Mouse (Mus musculus) adrenal gland, postnatal 4 days (tissue): Measurements from ENCODE around the gene Racgap1. TPM values are rescaled to one million over a fixed set of nuclear protein-coding genes. Genes with fewer than 3 reads are reported as not detected.

Experiments
- DNase-seq, 2 experiments: peaks; one replicate each; pipeline ENCODE4 v3.0.0; 2021 to 2022; ENCODE audit warnings: low spot score in 2 of 2, mixed read lengths in 2 of 2
- total RNA-seq, 2 experiments: library from RNA; stranded (reverse); gene quantifications; 2 replicates each; pipeline ENCODE4 v1.2.3; 2021

The Racgap1 gene
- total RNA-seq, 2 experiments from 2014 or later, result 49.9 to 55.4 TPM

DNA sequence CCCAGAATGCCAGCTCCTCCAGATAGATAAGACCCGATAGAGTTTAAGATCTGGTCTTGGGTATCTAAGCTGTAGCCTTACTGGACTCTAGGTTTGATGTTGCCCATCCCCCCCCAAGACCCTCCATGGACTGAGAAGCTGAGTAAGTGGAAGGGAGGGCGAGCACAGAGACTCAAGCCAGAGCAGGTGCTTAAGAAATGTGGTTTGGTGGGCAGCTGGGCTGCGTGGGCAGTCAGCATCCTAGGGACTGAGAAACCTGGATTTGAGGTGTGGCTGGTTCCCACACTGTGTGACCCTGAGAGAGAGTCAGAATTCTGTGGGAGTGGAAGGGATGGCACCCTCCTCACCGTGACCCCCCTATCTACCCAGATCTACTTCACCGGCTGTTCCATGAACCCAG, 58.6 kb downstream of the Racgap1 start:
- no peak for DNase-seq

- no peak for DNase-seq
Observed at GRCm38 (mm10) chr15:99592177-99592576, 59.3 kb downstream of the Racgap1 start.

GRCm38 (mm10) chr15:99590429-99591084, 60.9 kb downstream of the Racgap1 start, which contains the start of gene Aqp5:
Aqp5 (plus strand) TSS chr15:99590782.
- no peak for DNase-seq

DNA sequence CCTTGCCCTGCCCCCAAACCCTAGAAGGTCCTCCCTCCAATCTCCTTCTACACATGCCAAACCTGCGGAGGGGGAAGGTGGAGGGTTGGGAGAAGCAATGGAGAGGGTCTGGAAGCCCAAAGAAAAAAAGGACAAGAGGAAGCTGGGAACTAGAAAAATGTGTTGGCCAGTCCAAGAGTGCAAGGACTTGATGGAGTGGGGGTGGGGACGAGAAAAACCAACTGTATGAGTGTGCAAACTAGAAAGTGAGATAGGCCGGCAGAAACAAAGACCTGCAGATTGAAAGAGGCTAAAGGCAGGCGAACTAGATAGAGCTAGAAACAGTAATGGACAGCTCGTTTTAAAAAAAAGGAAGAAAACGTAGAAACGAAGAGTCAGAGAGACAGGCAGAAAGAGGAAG, 61.8 kb downstream of the Racgap1 start:
- DNase-seq, result no peak

GRCm38 (mm10) chr15:99589237-99589636, 62.2 kb downstream of the Racgap1 start:
- DNase-seq, result no peak

DNA sequence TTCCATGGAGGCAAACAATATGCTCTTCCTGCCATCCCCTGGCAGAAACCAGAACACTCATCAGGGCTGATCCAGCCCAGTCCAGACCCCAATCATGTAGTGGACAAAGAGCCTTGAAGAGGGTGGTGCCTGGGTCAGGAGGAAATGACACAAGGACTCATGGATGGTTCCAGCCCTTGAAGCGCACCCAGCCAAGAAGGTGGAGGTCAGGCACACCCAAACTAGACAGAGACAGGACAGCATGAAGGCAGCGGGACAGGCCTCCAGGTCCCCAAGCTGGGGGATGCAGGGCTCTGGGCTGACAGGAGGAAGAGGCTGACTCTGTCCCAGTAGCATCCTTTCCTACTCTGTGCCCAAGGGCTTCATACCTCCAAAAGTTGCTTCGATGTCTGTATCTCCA, 64.9 kb downstream of the Racgap1 start:
- DNase-seq, result no peak

DNA sequence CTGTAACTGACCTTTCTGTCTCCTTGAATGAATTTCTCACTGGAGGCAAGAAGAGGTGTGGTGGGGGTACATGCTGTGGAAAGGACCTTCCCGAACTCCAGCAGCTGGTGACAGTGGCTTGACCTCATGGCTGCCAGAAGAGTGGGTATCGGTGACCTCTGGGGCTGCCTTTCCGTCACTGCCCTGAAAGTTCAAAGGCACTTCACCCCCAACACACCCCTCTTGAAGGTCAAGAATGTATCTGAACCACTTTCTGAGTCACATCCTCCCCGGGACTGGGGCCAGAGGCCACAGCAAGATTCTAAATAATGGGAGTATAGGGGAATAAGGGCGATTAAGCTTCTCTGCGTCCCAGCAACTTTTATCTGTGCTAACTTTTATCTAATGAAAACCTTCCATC, 65.7 kb downstream of the Racgap1 start:
- no peak for DNase-seq

- no peak for DNase-seq
Observed at GRCm38 (mm10) chr15:99584407-99585202, 66.9 kb downstream of the Racgap1 start.

- DNase-seq, result no peak
Observed at GRCm38 (mm10) chr15:99583463-99584344, 67.8 kb downstream of the Racgap1 start.

DNA sequence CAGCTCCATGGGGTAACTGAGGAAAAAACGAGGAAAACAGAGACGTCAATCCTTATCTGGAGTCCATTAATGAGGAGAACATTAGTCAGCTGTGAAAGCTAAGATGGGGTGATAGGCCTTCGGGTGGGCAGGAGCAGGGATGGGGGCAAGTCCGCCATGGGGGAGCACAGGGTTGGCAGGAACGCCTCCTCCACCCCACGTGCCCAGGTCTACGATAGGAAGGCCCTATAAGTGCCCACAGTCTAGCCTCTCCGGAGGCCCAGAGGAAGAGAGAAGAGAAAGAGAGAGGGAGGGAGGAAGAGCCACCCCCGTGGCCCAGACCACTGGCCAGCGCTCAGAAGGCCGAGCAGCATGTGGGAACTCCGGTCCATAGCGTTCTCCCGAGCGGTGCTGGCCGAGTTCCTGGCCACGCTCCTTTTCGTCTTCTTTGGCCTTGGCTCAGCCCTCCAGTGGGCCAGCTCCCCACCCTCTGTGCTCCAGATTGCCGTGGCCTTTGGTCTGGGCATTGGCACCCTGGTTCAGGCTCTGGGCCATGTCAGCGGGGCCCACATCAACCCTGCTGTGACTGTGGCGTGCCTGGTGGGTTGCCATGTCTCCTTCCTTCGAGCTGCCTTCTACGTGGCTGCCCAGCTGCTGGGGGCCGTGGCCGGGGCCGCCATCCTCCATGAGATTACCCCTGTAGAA, 72.5 kb downstream of the Racgap1 start, which contains the start of gene Aqp2:
Gene Aqp2, plus strand, starts transcription at position 254 of the 684 bp plus-strand sequence.
- no peak for DNase-seq

Other genes starting within 250 kb of the Racgap1 start
- gene Nckap5l, start 193.9 kb downstream of the Racgap1 start, total RNA-seq, result 10 to 100 TPM; 35.7 to 44.5 TPM
- 1 to 10 TPM; 7.8 TPM for gene Bcdin3d, start 176.9 kb downstream of the Racgap1 start, total RNA-seq
- gene Faim2, start 123.5 kb downstream of the Racgap1 start, total RNA-seq, result 10 to 100 TPM; 23.2 to 26.8 TPM
- gene Aqp2, start 72.6 kb downstream of the Racgap1 start, total RNA-seq, result 10 to 100 TPM in 1 of 2 experiments, 1 to 10 TPM in 1; 1.2 to 11.4 TPM
- 1 to 10 TPM; 2.5 to 3.4 TPM for gene Aqp5, start 60.9 kb downstream of the Racgap1 start, total RNA-seq
- gene Aqp6, start 50.3 kb downstream of the Racgap1 start, total RNA-seq, result under 1 TPM in 1 of 2 experiments, not detected in 1; 0.81 TPM
- 1 to 10 TPM; 1.4 to 1.5 TPM for gene Asic1, start 18.7 kb upstream of the Racgap1 start, total RNA-seq
- 100 to 1,000 TPM in 1 of 2 experiments, 10 to 100 TPM in 1; 94.9 to 103 TPM for gene Smarcd1, start 50.5 kb upstream of the Racgap1 start, total RNA-seq
- 10 to 100 TPM; 34.8 to 45.6 TPM for gene Gm17349, start 53.8 kb upstream of the Racgap1 start, total RNA-seq
- 100 to 1,000 TPM; 259 to 304 TPM for gene Gpd1, start 65.9 kb upstream of the Racgap1 start, total RNA-seq
- 100 to 1,000 TPM; 171 to 192 TPM for gene Cox14, start 74.0 kb upstream of the Racgap1 start, total RNA-seq
- gene Cers5, start 121.2 kb upstream of the Racgap1 start, total RNA-seq, result 10 to 100 TPM; 54.3 to 57.0 TPM
- gene Lima1, start 223.8 kb upstream of the Racgap1 start, total RNA-seq, result 10 to 100 TPM; 51.0 to 51.9 TPM